Mouse (Mus musculus): Measurements from ENCODE around the gene Dagla. TPM values are rescaled to one million over a fixed set of nuclear protein-coding genes. Genes with fewer than 3 reads are reported as not detected.

The Dagla gene
- total RNA-seq, 2 experiments from 2014 or later, result 44.1 to 44.6 TPM

DNA sequence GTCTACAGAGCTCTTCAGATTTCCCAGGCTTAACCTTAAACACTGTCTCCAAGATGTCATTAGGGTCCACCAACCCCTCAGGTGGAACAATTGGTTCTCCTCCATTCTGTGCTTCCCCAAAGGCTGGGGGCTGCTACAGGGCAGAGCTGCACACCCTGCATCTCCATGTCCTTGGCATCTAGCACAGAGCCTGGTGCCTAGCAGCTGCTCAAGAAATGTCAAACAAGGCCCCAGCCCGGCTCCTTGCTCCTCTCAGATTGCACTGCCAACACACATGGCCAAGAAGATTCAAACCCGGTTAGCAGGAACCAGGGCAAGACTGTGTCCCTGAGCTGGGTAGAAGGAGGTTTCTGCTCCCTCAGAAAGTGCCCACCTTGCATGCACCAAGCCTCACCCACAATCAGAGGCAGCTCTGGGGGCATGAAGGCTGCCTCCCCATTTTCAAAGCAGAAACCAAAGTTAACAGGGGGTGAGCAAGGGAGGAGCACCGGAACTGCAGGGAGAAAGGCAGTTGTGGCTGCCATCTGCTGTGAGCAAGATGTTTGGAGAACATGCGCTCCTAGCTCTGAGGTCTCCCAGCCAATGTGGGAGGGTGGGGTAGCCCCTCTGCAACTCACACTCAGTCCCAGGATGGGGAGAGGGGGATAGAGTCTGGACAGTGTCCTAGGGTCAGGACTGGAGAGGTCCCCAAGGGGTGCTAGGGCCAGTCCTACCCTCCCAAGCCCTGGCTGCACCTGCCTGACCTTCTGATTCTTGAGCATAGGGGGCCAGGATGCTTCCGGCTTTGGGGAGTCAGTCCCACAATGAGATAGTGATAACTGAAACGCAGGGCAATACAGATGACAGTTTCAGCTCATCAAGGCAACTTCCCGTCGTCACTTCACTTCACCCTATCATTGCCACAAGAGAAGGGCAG is 16.3 kb downstream of the Dagla start:
- intact Hi-C loops (cut with DNase I), result no loop called here
- DNase-seq, result no peak

DNA sequence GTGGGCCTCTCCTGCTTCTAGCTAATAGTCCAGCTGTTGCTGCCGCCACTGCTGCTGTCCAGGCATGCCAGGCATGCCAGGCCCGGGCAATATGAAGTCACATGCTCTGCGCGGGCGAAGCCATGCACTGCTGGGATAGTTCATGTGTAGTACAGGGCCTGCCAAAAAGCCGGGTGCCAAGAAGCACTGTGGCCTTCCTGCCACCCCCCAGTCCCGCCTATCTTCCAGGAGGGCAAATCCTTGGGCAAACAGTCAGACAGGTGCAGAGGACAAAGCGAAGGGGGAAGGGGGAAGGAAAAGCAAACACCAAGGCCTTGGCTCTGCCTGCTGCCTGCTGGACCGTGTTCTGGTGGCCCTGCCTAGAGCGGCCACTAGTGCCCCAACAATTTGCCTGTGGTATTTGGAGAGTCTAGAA is 18.2 kb downstream of the Dagla start:
- intact Hi-C loops (cut with DNase I), result no loop called here
- no peak for DNase-seq

DNA sequence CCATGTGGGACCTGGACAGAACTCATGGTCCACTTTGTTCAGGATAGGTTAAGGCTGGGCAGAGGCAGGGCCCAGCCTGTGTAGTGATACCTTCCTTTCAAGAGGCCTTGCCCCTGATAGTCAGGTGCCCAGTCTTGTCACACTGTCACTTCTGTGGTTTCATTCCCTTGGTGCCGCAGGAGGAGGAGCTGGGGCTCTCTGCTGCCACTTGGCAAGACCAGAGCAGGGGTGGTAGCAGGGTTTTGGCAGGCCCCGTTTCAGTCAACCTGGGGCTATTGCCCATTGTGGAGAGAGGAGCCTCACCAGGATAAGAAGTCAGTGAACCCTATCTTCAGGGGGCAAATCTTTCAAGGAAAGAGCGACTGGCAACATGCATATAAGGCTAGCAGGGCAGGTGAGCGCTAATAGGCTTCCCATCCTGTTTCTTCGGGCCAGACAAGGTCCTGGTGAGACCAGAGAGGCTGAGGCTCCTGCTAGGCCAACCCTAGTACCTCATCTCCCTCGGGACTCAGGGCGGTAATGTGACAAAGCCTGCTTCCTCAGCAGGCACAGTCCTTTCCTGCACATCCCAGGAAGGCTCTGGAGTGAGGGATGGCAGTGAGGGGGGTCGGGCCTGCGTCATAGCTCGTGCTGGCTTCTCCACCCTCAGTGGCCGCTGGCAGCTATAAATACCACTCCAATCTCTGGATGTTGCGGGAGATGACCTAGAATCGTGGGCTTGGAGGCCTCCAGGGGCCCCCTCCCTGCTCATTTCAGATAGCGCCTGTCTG is 23.7 kb downstream of the Dagla start:
- intact Hi-C loops (cut with DNase I), result no loop called here
- DNase-seq, result no peak

DNA sequence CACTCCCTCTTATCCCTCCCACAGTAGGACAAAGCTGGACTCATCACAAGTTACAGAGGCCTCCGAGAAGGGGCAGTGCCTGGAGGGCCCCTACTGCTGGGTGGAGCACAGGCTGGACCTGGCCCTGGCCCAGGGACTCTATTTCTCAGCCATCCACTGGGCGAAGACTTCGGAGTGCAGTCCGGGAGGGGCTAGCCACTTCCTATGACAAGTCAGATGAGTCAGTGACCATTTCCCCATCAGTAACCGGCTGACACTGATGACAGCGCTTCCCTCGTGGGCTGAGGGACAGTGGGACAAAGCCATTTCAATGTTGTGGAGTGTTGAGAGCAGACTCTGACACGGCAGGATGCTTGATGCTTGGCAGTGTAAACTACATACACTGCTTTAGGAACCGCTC is 25.0 kb downstream of the Dagla start:
- intact Hi-C loops (cut with DNase I), result no loop called here
- DNase-seq, result no peak

- intact Hi-C loops (cut with DNase I), result no loop called here
- no peak for DNase-seq
These were observed 25.9 kb downstream of the Dagla start for GRCm38 (mm10) chr19:10278669-10279324.

- intact Hi-C loops (cut with DNase I), result no loop called here
- no peak for DNase-seq
These were observed 26.9 kb downstream of the Dagla start for GRCm38 (mm10) chr19:10277759-10278158.

DNA sequence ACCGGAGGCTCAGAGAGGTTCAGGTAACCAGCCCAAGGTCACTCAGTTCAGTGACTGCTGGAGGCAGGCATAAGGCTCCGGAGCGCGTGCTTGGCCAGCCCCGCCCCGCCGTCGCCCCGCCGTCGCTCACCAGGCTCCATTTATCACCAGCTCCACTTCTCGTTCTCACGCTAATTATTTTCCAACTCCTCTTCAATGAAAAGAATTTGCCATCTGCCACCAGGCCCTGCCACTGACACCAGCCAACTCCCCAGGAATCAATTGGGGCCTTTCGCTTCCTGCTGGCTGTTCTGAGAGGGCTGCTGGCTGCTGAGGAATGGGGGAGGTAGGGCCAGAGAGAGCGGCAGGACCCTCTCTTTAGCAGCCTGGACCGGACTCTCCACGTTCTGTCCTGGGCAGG is 27.3 kb downstream of the Dagla start:
- intact Hi-C loops (cut with DNase I), result no loop called here
- DNase-seq, result peak; percentile 59

DNA sequence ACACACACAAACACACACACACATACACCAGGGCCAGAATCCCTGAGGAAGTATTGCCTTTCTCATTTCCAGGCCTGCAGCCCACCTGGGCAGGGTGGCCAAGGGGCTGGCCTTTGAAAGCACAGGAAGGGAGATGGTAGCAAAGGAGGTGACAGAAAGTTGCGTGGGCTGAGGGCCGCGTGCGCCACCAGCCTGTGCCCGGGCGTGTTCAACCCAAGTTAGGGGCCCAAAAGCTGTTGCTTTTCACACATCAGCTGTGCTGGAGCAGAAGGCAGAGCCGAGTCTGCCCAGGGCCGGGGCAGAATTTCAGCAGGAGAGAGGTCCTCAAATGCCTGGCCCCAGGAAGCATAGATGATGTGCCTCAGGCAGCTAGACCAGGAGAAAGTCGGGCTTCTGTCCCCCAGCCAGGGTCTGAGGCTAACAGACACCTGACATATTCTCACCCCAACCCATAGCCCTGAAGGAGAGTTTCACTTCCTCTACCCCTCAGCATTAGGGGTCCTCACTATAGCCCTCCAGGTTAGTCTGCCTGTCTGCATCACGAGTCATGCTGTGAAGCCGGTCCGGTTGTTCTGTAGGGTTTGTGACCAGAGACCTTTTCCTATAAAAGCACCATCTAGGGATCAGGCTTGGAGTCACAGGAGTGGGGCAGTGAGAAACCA is 28.1 kb downstream of the Dagla start:
- intact Hi-C loops (cut with DNase I), result no loop called here
- no peak for DNase-seq

- intact Hi-C loops (cut with DNase I), result no loop called here
- no peak for DNase-seq
These were observed 30.6 kb downstream of the Dagla start for GRCm38 (mm10) chr19:10274056-10274455.

- intact Hi-C loops (cut with DNase I), result no loop called here
- no peak for DNase-seq
These were observed 31.9 kb downstream of the Dagla start for GRCm38 (mm10) chr19:10272746-10273145.

DNA sequence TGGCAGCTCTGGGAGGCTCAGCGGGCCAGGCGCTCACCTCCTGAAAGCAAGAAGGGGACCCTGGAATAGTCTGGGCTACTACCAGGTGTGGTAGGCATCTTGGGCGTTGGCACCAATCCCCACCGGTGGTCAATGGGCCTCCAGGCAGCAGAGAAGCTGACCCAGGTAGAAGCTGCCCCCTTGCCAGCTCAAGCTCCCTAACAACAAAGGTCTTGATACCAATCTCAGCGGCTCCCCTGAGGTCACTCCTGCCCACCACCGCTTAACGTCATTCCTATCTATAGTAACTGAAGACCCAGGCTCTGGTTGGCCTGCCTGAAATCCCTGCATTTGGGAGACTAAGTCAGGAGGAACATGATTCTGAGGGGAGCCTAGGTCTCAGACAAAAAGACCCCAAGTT is 33.1 kb downstream of the Dagla start:
- intact Hi-C loops (cut with DNase I), result no loop called here
- DNase-seq, result no peak

GRCm38 (mm10) chr19:10270356-10270755 is 34.3 kb downstream of the Dagla start:
- no peak for DNase-seq
- intact Hi-C loops (cut with DNase I), result no loop called here

GRCm38 (mm10) chr19:10268851-10269250 is 35.8 kb downstream of the Dagla start:
- no peak for DNase-seq
- intact Hi-C loops (cut with DNase I), result loop anchor here (5.0 kb wide), 1 partner anchor 38 kb away; no protein-coding TSS in a partner anchor

DNA sequence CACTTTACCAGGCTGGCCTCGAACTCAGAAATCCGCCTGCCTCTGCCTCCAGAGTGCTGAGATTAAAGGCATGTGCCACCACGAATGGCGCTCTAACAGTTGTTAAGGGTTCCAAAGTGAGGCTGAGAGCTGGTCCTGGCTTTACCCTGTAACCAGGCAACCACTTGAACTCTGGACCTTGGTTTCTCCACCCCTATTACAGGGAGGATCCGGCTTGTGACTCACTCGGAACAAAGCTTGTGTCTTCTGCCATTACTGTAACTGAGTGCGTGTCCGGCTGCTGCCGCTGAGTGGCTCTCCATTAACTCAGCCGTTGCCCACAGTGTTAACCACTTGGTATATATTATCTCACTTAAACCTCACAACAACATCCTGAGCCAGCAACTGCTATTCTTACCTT is 36.7 kb downstream of the Dagla start:
- intact Hi-C loops (cut with DNase I), result loop anchor here (5.0 kb wide), 1 partner anchor 39 kb away; no protein-coding TSS in a partner anchor
- no peak for DNase-seq

- intact Hi-C loops (cut with DNase I), result loop anchor here (5.0 kb wide), 1 partner anchor 40 kb away; no protein-coding TSS in a partner anchor
- no peak for DNase-seq
These were observed 37.6 kb downstream of the Dagla start for GRCm38 (mm10) chr19:10267057-10267456.

GRCm38 (mm10) chr19:10266196-10266850 is 38.4 kb downstream of the Dagla start:
- peak; percentile 73 for DNase-seq
- intact Hi-C loops (cut with DNase I), result loop anchor here (5.0 kb wide), 1 partner anchor 41 kb away; no protein-coding TSS in a partner anchor

DNA sequence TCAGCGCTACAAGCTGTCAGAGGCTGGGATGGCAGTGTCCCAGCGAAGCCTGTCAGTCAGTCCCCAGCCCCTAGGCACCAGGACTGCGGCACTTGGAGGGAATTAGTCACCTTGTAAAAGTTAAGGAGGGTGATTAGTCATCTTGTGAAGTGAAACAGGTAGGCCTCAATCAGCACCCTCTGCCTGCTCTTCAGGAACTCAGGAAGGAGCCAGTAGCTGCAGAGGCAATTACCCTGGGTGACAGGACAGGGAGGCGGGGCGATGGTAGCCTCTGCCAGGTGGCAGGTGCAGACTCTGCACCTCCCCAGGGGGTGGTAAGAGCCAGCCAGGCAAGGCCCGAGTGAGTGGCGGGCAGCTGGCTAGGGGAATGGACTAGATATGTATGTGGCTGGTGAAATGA is 43.3 kb downstream of the Dagla start:
- intact Hi-C loops (cut with DNase I), result no loop called here

GRCm38 (mm10) chr19:10258279-10259011 is 46.2 kb downstream of the Dagla start:
- DNase-seq, result peak; percentile 89
- intact Hi-C loops (cut with DNase I), result loop anchor here (2.0 kb wide), 1 partner anchor 226 kb away; no protein-coding TSS in a partner anchor

More for the DNA sequence above, 43.3 kb downstream of the Dagla start:
- no peak for DNase-seq

DNA sequence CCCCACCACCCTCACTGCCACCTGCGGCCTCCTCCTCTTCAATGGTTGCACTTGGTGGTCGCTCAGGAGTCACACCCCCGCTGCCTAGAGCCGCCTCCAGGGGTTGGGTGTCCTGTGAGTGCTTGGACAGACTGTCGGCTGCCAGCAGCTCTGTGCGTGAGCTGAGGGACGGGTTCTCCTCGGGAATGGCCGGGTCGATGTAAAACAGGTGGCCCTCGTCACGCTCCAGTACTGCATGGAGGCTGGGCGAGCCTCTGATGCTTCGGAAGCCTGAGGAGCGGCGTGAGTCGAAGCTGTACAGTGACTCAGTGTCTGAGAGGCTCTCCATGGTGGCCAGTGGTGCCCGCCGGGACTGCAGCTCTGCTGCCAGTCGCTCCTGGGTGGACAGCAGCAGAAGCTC is 56.5 kb downstream of the Dagla start:
- DNase-seq, result no peak
- intact Hi-C loops (cut with DNase I), result no loop called here

All from left cerebral cortex, postnatal 4 days (tissue).